Mouse (Mus musculus) spleen, postnatal 10 days (tissue): Measurements from ENCODE around the gene C9orf72.

Source experiments
- DNase-seq, 2 experiments: peaks; one replicate each; pipeline ENCODE4 v3.0.0; 2021 to 2022; ENCODE audit warnings: low spot score in 2 of 2

The C9orf72 gene

GRCm38 (mm10) chr4:35177926-35178645 lies 47.9 kb downstream of the C9orf72 start:
- no peak for DNase-seq

- no peak for DNase-seq
Measured at GRCm38 (mm10) chr4:35175566-35175965, 50.4 kb downstream of the C9orf72 start.

GRCm38 (mm10) chr4:35173551-35173950 lies 52.4 kb downstream of the C9orf72 start:
- DNase-seq: no peak

GRCm38 (mm10) chr4:35172471-35172870 lies 53.5 kb downstream of the C9orf72 start:
- no peak for DNase-seq

DNA sequence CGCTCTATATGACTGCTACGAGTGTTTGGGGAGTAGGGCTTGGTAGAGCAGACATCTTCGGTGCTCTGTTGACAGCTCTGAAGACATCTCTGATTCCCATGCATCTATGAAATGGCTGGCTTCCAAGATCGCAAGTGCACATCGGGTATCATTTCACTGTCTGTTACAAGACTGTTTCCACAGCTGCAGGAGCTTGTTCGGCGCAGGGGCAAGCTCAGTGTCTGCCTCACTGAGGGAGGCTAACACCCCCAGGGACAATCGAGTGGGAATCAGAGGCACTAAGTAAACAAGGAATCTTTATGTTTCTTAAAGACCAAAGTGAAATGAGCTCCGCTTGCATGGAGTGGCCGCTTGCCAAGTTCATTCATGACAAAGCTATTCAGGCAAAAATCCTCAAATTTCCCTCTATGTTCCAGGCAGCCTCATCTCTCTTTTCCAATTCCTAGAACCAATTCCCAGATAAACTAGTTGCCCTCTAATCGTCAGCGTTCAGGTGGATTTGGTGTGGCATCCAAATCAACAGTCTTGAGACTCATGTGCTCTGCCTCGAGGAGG lies 56.3 kb downstream of the C9orf72 start:
- no peak for DNase-seq

DNA sequence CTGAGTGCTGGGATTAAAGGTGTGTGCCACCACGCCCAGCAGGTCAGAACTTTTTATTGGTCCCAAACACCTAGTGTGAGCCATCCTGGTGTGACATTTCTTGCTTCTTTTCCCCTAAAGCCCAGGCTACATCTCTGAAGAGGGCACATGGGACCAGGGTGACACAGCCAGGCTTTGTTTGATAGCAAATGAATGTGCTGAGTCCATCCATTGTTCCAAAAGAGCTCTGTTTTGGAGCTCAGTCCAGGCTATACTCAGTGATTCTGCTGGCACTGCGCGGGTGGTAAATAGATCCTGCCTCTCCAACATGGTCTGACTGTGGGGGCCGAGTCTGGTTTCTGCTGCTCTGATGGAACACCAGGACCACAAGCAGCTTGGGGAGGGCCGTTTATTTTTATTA lies 58.1 kb downstream of the C9orf72 start:
- DNase-seq: no peak

DNA sequence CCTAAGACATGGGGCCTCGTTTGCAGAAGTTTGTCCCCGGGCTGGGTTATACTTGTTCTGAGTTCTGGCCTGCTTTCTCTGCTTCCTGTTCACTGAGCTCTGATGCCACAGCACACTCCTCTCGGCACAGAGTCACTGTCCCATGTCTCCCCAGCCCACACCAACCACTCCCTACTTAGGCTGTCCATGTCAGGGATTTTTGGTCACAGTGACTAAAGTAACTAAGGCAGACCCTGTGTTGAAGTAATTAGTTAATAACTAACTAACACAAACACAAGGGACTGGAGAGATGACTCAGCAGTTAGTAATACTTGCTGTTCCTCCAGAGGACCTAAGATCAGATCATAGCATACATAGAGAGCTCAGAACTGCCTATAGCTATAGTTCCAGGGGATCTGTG lies 60.0 kb downstream of the C9orf72 start:
- no peak for DNase-seq

- DNase-seq: no peak
Measured at GRCm38 (mm10) chr4:35165275-35165674, 60.7 kb downstream of the C9orf72 start.

DNA sequence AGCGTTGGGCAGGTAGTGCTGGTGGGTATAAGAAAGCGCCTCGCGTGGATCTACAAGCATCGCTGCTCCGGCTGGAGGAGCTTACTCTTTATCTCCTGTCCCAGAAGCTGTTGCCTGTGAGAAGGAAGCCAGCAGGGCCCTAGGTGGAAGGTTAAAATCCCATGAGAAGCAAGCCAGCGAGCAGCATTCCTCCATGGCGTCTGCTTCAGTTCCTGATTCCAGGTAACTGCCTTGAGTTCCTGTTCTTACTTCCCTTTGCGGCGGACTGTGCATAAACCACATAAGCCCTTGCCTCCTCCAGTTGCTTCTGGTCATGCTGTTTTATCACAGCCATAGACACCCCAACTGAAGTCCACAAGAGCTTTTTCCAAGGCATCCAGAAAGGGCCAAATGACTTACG lies 68.2 kb downstream of the C9orf72 start:
- no peak for DNase-seq

- DNase-seq: peak; percentile 69 to 86
Measured at GRCm38 (mm10) chr4:35156751-35157611, 69.0 kb downstream of the C9orf72 start, which contains the start of gene Mob3b. Gene Mob3b (minus strand): TSS chr4:35157484.

DNA sequence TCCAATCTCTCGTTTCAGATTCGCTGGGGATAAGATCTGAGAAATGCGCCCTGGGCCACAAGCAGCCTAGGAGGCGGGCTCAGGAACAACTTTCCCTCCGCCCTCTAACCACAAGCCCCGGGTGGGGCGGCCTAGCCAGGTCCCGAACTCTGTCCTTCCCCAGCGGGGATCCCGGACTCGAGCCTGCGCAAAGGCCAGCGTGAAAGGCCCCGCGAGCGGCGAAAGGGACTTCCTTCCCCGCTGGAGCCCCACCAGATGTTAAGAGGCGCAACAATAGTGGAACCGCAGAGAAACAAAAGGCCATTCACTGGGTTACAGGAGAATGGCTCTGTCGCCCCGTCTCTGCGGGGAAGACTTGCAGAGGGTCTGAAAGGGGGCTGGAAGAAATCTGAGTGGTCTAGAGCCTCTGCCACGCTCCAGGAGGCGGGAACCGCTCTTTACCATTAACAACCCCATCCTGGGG lies 69.8 kb downstream of the C9orf72 start:
- DNase-seq: peak; percentile 36 to 49

GRCm38 (mm10) chr4:35155132-35155922 lies 70.6 kb downstream of the C9orf72 start:
- peak in 1 of 2 experiments; percentile 62 for DNase-seq

GRCm38 (mm10) chr4:35154051-35154450 lies 71.9 kb downstream of the C9orf72 start:
- no peak for DNase-seq

GRCm38 (mm10) chr4:35151756-35152155 lies 74.2 kb downstream of the C9orf72 start, which contains the start of gene Ifnk:
Gene Ifnk (plus strand): TSS chr4:35152056.
- DNase-seq: no peak

DNA sequence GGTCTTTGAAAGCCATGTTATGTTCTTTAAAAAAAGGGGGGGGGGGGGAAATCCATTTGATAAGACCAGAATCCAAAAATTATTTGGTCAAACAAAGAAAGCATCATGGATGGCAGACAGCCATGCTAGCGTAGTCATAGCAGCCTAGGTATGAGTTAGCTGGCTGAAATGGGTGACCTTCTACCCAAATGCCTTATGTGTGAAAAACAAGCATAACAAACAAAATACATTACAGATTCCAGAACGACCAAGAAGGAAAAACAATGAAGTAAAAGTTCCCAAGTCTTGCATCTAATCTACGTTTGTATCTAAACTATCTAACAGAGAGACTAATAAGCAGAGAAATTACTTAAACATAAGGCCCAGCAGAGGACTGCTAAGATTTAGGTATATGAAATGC lies 75.3 kb downstream of the C9orf72 start:
- no peak for DNase-seq

GRCm38 (mm10) chr4:35148326-35148725 lies 77.6 kb downstream of the C9orf72 start:
- no peak for DNase-seq

DNA sequence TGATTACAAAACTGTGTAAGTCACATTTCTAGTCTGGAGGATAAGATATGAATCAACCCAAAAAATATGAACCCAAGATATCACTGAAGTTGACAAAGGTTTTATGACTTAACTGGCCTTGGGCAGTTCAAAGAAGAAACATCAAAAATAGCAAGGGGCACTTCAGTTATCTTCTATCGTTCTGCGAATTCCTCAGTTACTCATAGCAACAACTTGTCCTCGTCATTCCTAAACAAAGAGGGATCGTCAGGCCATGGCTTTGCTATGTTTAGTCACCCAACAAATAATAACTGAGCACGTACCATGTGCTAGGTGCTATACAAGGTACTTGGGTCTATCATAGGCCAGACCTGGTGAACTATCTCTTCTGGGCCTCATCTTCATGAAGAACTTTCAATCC lies 79.4 kb downstream of the C9orf72 start:
- no peak for DNase-seq

DNA sequence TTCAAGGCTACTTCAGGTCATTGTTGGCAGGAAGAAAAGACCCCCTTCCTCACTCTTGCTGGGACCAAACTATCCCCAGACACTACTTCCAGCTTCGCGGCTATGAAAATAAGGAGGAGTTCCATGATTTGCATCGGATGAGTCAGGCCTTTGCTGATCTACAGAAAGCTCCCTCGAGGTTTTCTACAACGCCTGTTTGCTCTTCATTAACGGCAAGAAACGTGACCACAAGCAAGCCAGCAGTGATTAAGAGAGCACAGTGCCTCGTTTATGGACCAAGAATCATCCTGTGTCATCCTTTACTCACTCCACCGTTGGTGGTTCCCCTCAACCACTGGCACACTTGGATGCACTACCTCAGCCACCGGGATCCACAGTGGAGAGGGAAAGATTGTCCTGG lies 80.2 kb downstream of the C9orf72 start:
- no peak for DNase-seq

DNA sequence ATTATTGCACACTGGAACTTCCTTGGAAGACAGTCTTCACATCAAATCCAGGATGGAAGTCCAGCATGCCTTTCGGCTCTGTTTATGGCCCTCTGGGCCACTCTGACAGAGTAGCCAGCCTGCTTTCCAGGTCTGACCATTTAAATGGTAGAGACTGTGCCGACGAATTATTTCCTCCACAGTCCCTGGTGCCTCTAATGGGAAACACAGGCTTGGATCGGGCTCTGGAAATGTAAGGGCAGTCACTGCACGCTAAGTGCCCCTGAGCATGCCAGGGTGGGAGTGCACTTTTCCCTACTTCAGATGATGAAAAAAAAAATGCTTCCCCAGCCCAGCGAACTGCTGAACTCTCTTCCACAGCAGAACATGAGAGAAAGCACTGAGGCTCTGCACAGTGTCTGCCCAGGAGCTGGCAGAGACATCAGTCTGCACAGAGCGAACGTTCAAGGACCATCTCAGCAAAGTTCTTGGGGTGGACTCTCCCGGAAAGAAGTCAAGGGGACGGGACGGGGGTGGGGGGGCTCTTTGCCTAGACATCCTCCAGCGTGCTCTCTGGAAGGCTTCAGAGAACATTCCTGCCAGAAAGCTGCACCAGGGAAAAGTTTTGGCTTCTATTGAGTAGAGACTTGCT lies 82.4 kb downstream of the C9orf72 start:
- no peak for DNase-seq
